Mouse (Mus musculus) kidney, postnatal 25 days (tissue): ENCODE measurements around the gene Clta.

Source experiments
- DNase-seq, 2 experiments: peaks; one replicate each; pipeline ENCODE4 v3.0.0; 2021; ENCODE audit warnings: mixed read lengths in 2 of 2

The Clta gene

GRCm38 (mm10) chr4:44078358-44078933 is 74.2 kb downstream of the Clta start:
- no peak for DNase-seq
